Mouse (Mus musculus): ENCODE results near the gene Tmppe.

GRCm38 (mm10) chr9:114384691-114385090, 16.2 kb upstream of the Tmppe start:
- TF ChIP-seq CTCF (IDR thresholded peaks at IDR 0.05; ENCODE audit: low read depth, low read length) (no peak), POLR2A (IDR thresholded peaks at IDR 0.05; ENCODE audit: extremely low read depth, insufficient read depth, low read length) (no peak)

Data from liver, adult 2 months (tissue).